Mouse (Mus musculus): Measurements from ENCODE around the gene Elmsan1.
A peak's percentile ranks its signal among the peaks of the same experiment; 100 is the strongest.

DNA sequence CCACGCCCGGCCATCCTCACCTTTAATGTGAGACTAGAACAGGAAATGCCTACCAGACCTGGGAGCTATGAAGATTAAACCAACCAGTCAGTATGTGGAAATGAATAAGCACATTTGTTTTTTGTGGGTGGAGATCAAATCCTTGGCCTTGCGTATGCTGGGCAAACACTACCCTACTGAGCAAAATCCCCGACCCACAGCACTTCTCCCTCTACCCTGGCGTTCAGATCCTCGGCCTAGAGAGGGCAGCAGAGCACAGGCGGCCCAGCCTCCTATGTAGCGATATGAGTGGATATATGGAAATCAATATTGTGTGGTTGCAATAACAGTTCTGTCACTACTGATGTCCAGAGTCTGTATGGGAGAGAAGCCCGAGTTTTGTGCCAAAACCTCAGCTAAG, 55.5 kb downstream of the Elmsan1 start:
- TF ChIP-seq EP300 (IDR thresholded peaks at IDR 0.05; ENCODE audit: low read depth) = no peak
- peak; percentile 89 for TF ChIP-seq CTCF (IDR thresholded peaks at IDR 0.05; ENCODE audit: low read depth)
